Mouse (Mus musculus) megakaryocyte, adult 5-6 weeks (primary cell): ENCODE data around the gene Eif4ebp2. TPM values are rescaled to one million over a fixed set of nuclear protein-coding genes. Genes with fewer than 3 reads are reported as not detected.

ENCODE experiments used
- ATAC-seq: 2 replicates; pipeline ENCODE4 v1.8.0; 2016; ENCODE audit warnings: mild to moderate bottlenecking, inconsistent platforms; ENCODE audit not compliant: poor library complexity, severe bottlenecking
- total RNA-seq, 2 experiments: library from RNA; stranded (forward) in 1 of 2; stranded (reverse) in 1 of 2; fragments of 153-499, 151-499 nt in 1 of 2; fragments of 221-1000, 200-1000 nt in 1 of 2; gene quantifications; 2 replicates each; pipeline versions ENCODE4 v1.2.3 to v1.2.4; 2015 to 2017

The Eif4ebp2 gene
- total RNA-seq, 2 experiments from 2014 or later, result 13.0 to 179 TPM

DNA sequence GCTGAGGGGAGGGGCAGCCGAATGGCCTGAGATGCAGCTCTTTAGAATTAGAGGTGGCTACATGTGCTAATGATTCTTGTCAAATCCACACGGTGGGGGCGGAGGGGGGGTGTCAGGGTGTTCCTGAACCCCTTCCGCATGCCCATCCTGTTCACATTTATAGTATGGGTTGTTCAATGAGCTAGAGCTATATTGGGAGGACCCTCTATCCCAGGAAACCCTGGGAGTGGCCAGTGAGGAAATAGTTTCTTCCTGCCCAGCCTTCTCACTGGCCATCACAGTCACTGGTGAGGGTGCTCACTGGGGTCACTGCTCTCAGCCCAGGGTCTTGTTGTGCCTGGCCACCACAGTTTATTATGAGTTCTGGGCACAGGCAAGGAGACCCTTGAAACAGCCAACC lies 32.5 kb downstream of the Eif4ebp2 start:
- no peak for ATAC-seq

DNA sequence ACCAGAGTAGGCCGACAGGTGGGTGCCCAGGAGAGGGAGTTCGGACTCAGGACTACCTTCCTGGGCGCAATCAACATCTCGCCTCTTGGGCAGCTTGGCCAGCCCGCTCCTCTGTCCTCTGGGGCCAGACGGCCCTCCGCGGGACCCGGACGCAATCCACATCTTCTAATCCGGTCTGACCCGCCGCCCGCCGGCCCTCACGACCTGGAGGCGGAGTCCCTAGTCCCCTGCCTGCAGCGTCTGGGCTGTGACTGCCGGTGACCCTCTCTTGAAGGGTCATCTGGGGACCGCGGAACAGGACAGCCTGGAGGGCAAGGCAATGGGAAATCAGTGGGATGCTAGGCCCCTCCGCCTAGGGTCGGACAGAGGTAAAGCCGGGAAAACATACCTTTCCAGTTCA lies 33.3 kb downstream of the Eif4ebp2 start:
- no peak for ATAC-seq

DNA sequence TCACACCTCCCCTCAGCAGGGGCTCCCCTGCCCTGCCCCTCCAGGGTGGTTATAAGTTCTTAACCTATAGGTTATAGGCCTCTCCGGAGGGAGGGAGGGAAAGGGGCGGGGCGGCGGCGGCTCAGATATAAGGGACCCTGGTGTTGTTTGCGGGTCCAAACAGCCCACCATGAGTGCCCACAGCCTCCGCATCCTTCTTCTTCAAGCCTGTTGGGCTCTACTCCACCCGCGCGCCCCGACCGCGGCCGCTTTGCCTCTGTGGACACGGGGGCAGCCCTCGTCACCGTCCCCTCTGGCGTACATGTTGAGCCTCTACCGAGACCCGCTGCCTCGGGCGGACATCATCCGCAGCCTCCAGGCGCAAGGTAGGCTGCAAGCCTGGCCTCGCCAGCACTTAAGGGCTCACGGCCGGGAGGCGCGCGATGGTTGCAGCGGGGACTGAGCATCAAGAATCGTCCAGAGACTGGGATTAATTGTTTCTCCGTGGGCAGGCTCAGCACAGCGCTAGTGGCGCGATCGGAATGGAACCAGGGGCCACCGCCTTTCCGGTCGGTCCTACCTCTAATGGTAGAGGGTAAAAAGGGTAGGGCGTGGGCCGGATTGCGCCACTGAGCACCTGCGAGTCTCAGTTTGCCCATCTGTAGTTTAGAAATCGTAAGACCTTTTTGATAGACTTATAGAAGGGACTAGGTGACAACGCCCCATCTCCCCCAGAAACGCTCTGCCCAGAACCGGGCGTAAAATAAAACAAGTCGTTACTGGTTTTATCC lies 34.1 kb downstream of the Eif4ebp2 start:
- ATAC-seq, result peak; percentile 14; the same call in 1 of the 2 replicates

DNA sequence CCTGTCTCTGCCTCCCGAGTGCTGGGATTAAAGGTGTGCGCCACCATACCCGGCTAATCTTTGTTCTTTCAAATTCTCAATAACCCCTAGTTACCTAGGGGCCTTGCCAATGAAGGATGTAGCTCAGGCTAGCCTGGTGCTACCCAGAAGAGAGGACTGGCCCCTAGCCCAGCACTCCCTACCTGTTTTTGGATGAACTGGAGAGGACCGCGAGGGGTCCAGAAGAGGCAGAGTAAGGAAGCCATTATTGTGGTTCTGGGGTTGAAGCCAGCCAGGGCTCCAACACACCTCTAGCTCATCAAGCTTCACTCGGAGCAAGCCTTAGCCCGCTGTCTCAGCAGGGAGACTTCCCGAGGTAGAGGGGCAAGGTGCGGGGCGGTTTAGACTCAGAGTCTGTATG lies 34.8 kb downstream of the Eif4ebp2 start, which contains the start of gene Nodal:
TSS of gene Nodal (plus strand) at position 301 of the 400 bp plus-strand sequence.
- ATAC-seq, result no peak

DNA sequence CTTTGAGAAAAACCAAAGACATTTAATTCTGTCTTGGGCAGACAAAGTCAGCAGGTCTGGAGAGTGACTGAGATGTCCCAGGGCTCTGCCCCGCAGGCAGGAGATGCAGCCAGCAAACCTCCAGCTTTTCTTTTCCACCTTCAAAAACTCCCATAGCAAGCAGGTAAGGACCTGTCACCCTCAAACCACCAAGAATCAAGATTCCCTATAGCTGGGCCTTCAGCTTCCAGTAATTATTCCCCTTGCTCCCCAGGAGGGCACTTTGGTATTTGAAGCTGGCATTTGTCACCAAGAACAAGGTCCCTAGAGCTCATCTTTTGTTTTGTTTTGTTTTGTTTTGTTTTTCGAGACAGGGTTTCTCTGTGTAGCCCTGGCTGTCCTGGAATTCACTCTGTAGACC lies 35.4 kb downstream of the Eif4ebp2 start:
- no peak for ATAC-seq

DNA sequence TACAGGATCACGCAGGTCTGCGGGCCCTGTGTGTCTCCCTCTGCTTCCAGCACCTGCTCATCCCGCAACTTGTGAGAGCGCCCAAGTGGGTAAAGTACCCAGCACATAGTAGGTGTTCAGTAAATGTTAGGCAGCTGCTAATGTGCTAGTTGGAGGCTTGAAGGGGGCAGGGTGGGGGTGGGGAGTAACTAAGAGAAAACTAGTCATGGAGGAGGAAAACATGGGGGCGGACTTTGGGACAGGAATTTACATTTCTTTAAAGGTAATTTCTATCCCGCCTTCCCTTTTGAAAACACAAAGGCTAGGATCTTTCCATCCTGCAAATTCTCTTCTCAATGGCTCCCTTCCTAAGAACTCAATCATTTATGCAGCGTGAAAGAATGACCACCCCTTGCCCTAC lies 35.9 kb downstream of the Eif4ebp2 start:
- no peak for ATAC-seq

DNA sequence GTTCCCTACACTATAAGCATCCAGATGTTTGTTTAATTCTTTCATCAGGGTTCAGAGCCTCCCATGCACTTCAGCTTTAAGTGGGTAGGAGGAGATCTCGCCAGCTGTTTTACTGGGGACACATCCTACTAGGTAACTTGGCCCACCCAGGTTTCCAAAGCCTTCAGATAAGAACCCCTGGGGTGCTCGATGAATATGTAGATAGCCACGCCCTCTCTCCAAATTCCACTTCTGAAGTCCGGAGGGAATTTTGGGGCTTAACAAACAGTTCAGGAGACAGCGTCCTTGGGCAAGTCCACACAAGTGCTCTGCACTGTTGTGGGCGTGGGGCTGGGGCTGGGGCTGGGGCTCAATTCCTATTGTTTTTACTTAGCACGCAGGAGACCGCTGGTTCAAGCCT lies 36.6 kb downstream of the Eif4ebp2 start:
- no peak for ATAC-seq

DNA sequence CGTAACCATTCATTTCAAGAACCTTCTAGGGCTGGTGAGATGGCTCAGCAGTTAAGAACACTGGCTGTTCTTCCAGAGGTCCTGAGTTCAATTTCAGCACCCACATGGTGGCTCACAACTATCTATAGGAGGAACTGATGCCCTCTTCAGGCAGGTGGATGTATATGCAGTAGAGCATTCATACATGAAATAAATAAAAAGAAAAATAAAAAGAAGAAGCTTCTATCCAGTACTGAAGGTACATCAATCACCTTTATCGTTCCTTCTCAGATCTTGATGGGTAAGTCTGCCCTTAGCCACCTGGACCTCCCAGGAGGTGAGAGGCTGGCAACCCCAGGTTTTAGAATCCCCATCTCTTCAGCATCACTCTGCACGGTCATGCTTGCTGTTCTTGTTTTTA lies 37.2 kb downstream of the Eif4ebp2 start:
- ATAC-seq, result no peak

DNA sequence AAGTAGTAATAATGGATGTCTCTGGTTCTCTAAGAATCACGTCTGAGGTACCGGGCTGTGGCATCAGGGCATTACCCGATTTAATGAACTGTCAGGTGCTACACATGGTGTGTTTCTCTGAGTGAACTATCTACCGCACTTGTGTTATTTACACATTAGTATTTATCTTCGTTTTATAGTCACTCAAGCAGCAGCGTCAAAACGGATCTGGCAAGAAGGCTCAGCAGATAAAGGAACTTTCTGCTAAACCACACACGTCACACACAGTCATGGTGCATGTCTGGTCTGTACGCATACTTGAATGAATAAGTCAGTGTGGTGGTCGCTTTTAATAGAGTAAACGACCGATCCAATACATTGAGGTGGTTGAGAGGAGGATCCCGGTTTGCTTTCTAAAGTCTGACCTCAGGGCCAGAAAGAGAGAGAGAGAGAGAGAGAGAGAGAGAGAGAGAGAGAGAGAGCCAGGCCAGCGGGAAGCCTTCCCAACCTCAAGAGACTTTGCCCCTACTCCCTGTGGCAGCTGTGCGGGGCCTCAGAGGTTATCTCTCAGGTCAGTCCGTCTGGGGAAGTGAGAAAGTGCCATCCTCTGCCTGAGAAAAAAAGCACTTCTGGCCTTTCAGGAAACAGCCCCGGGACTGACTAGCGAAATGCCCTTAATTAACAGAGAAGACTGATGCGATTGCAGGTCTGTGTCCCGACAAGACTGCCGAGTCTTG lies 39.4 kb downstream of the Eif4ebp2 start:
- no peak for ATAC-seq

DNA sequence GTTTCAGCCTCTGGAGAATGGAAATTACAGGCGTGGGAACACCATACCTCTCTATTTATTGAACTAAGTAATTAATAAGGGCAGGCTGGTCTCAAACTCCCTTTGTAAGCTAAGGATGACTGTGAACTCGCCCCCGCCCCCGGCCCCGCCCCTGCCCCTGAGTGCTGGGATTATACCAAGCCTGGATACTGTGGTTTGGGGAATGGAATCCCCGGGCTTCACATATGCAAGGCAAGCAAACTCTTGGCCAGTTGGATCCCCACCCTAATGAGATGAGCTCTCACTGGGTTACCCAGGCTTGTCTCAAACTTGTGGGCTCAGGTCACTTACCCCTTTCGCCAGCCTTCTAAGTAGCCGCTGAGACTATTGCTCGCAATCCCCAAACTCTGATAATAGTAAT lies 42.3 kb downstream of the Eif4ebp2 start:
- no peak for ATAC-seq

DNA sequence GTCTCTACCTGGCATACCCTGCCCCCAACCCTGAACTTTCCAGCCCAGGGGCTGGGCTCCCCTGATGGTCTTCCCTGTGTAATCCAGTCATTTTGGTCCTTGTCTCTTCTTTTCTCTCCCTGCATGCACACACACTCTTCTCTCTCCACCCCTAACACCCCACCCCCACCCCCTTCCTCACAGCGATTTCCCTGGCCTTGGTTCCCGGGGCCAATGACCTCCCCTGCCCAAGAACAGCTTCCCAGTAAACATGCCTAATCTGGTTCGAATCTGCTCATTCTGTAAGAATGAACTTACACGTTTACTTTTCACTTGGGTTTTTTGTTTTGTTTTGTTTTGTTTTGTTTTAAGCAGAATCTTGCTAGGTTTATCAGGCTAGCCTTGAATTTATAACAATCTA lies 42.7 kb downstream of the Eif4ebp2 start:
- ATAC-seq, result no peak

DNA sequence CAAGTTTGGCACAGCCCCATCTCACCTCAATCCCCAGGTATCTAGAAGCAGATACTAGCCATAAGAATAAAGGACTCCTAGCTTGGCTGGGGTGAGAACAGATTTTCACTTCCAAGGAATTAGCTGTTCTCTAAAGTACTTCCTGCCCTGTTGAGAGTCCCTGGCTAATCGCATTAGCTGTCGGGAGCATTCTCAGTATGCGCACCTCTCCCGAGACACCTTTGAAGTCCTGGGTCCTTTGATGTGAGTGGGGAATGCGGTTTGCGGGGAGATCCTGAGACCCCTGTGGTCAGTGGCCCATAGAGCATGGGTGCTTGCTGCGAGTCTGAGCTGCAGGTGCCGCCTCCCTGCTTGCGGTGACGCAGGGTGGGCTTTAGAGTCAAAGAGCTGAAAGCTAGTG lies 46.5 kb downstream of the Eif4ebp2 start:
- no peak for ATAC-seq

DNA sequence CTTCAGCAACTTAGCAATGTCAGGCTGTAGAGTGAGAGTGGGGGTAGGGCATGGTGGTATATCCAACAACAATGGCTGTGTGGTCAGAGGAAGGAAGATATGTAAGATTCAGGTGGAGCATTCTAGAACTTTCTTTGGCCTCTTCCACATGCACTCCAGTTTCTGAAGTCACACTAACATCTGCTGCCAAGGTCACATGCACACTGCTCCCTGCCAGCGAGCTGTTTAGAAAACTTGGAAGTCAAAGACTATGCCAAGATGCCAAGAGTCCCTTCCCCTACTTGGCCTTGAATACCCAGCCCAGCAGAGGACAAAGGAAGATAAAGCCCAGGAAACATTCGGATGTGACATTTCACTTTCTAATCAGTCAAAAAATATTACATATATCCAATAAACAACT lies 49.5 kb downstream of the Eif4ebp2 start:
- ATAC-seq, result no peak

DNA sequence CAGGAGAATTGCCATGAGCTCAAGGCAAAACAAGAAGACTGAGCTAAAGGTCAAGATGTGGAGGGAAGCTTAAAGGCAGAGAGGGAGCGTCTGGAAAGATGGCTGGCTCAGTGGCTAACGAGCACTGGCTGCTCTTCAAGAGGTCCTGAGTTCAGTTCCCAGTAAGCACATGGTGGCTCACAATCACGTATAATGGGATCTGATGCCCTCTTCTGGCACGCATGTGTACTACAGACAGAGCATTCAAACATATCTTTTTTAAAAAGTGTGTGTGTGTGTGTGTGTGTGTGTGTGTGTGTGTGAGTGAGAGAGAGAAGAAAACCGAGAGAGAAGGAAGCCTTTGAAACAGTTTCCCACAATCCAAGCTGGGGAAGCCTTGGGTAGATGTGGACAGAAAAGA lies 50.0 kb downstream of the Eif4ebp2 start:
- no peak for ATAC-seq

DNA sequence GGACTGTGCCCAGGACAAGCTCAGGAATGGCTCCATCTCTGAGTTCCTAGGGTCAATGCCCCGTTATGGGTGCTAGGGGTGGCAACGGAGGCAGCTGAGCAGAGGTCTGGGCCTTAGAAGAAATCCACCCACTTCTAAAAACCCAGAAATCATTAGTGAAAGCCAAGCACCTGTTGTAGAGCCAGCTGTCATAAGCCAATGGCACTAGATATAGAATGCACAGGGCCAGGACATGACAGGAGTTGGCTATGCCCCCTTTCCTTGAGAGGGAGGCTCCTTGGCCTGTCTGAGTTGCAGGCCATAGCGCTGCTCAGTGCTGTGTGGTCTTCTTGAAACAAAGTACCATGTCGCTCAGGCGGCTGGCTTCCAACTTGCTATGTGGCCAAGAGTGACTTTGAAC lies 52.1 kb downstream of the Eif4ebp2 start:
- no peak for ATAC-seq

DNA sequence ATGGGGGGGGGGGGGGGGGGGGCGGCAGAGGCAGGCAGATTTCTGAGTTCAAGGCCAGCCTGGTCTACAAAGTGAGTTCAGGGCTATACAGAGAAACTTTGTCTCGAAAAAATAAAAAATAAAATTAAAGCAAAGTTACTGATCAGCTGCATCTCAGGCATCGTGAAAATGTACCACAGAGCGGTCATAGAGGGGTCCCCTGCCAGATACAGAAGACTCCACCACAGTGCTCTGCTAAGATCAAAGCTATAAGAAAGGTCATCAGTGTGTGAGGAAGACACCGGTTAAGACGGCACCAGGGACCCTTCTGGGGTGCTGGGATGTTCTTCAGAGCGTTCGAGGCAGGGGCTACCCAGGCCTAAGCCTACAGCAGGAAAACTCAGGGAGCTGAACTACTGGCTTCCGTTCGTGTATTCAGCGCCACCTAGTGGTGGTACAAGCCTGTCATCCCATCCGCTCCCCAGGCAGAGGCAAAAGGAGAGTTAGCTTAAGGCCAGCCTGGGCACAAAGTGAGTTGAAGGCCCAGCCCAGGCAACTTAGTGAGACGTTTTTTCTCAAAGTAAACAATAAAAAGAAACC lies 53.2 kb downstream of the Eif4ebp2 start:
- ATAC-seq, result peak; percentile 91

DNA sequence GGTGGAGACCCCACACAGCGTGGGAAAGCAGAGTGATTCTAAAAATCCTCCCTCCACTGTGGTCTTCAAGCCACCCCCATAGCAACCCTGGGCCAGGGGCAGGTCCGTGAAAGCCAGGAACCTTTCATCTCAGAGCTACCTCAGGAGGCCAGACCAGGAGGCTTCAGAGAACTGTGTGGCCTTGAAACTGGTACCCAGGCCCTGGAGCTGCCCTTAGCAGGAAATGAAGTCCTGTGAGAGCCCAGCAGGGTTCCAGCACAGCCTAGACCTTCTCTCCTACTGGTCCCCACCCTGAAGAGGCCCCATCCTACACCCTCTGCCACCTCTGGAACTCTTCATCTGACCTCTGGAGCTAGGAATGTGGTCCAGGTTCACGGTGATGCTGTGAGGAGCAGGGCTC lies 54.3 kb downstream of the Eif4ebp2 start:
- no peak for ATAC-seq

DNA sequence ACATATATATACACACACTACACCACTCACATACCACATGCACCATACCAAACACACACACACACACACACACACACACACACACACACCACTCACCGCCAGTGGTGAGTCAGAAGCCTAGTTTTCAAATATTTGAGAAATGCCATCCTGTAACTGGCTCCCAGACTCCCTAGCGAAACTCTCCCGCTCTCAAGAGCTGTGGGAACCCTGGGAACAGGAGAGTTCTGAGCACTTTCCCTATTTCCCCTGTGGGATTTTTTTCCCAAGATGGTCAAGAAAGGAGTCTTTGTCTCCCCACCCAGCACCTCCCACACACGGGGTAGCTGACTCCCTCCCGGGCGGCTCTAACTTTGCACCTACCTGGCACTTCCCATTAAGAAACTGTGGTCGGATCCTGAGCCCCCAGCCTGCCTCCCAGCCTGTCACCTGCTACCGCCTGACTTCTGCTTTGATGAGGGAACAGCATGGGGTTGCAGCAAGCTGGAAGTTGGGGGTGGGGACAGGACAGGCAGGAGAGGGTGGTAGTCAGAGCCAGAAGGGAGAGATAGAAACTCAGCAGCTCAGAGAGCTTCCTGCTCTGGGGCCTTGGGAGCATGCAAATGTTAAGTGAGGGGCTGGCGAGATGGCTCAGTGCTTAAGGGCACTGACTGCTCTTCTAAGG lies 57.9 kb downstream of the Eif4ebp2 start:
- ATAC-seq, result peak; percentile 24; the same call in 1 of the 2 replicates

DNA sequence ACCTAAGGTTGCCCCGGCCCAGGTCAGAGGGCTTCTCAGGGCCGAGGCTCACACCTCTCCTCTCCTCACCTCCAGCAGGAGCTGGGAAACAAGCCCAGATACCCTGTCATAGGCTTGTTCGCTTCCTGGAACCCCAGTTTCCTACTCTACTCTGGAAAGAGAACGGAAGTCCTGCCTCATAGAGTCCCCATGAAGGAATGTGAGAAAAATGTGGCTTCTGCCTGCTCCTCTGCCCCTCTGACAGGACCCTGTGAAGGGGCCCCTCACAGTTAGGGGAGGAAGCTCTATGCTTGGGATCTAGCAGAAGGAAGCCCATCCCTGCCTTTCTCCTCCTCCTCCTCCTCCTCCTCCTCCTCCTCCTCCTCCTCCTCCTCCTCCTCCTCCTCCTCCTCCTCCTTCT lies 59.9 kb downstream of the Eif4ebp2 start:
- no peak for ATAC-seq

DNA sequence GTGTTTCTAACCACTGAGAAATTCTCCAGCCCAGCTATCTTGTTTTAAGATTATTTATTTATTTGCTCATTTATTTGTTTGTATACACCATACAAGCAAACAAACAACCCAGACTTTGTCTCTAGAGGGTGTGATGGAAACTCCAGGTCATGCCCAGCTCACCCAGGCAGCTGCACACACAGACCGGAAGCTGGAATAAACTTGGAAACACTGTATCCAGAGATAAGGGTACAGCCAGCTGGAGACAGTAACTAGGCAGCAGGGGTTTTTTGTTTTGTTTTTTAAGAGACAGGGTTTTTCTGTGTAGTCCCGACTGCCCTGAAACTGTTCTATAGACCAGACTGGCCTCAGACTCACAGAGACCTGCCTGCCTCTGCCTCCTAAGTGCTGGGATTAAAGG lies 62.3 kb downstream of the Eif4ebp2 start:
- no peak for ATAC-seq

DNA sequence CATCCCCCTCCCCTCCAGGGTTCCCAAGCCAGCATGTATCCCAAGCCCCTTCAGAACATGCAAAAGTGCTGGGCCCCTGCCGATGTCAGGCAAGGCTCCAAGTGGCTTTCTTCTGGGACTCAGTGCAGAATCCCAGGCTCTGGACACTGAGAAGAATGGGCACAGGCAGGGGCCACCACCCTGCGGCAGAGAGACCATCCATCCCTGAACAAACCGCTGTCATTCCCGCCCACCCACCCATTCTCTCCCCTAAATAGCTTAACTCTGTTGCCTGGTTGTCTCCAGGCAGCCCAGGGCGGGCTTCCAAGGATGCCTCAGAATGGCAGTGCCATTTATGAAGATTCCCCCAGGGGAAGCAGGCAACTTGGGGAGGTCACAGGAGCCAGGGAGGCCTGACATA lies 63.4 kb downstream of the Eif4ebp2 start:
- ATAC-seq, result no peak

DNA sequence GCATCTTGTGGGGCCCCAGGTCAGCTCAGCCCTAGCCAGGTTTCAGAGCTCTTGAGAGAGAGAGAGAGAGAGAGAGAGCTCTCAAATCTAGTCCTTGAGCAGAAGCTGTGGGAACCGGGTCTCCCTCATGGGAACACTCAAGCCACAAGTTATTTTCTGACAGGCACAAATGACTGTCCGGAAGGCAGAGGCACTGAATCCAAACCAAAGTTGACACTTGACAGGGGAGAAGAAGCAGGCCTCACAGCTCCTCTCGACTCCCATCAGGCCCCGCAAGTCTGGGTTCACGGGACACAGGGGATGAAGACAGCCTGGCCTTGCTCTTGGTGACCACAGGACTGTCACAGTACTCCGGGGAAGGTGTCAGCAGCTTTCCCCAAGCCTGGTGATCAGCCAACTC lies 66.2 kb downstream of the Eif4ebp2 start:
- ATAC-seq, result no peak
